Mouse (Mus musculus) limb, embryonic 14.5 days (tissue): ENCODE measurements around the gene Il15ra. TPM values are rescaled to one million over a fixed set of nuclear protein-coding genes. Genes with fewer than 3 reads are reported as not detected.

Source experiments
- ATAC-seq: fragments of 200-750 bp; cut with Nextera tagmentation; 2 replicates; pipeline ENCODE4 v1.8.0; 2017; ENCODE audit warnings: low read depth, moderate number of reproducible peaks, moderate TSS enrichment; ENCODE audit not compliant: low FRiP score
- DNase-seq: peaks from one replicate; pipeline ENCODE4 v3.0.0-alpha.2; 2015; ENCODE audit warnings: low spot score
- H3K27ac ChIP-seq: fragments of 300-500 bp; sonication (generic); replicated peaks from 2 replicates; pipeline ENCODE4 v1.5.1; 2014; ENCODE audit warnings: low read depth, mild to moderate bottlenecking, low read length, moderate library complexity, mixed read lengths
- H3K27me3 ChIP-seq: fragments of 300-500 bp; sonication (generic); 2 replicates; pipeline ENCODE4 v1.6.1; 2014; ENCODE audit warnings: low read length, mixed read lengths; ENCODE audit not compliant: control insufficient read depth, insufficient read depth
- H3K36me3 ChIP-seq: fragments of 300-500 bp; sonication (generic); 2 replicates; pipeline ENCODE4 v1.6.1; 2014; ENCODE audit warnings: mild to moderate bottlenecking, low read length, moderate library complexity, mixed read lengths; ENCODE audit not compliant: control insufficient read depth, insufficient read depth
- H3K4me1 ChIP-seq: fragments of 300-500 bp; sonication (generic); 2 replicates; pipeline ENCODE4 v1.6.1; 2014; ENCODE audit warnings: antibody characterized with exemption, low read length, mixed read lengths; ENCODE audit not compliant: control insufficient read depth, insufficient read depth
- H3K4me2 ChIP-seq: fragments of 300-500 bp; sonication (generic); replicated peaks from 2 replicates; pipeline ENCODE4 v1.6.1; 2014; ENCODE audit warnings: low read depth, mild to moderate bottlenecking, low read length, moderate library complexity; ENCODE audit not compliant: severe bottlenecking
- H3K4me3 ChIP-seq: fragments of 300-500 bp; sonication (generic); replicated peaks from 2 replicates; pipeline ENCODE4 v1.5.1; 2014; ENCODE audit warnings: low read length
- H3K9ac ChIP-seq: fragments of 300-500 bp; sonication (generic); 2 replicates; pipeline ENCODE4 v1.6.1; 2014; ENCODE audit warnings: mild to moderate bottlenecking, low read depth, low read length, moderate library complexity; ENCODE audit not compliant: severe bottlenecking
- H3K9me3 ChIP-seq: fragments of 300-500 bp; sonication (generic); 2 replicates; pipeline ENCODE4 v1.6.1; 2016; ENCODE audit warnings: low read length; ENCODE audit not compliant: control insufficient read depth
- POLR2A ChIP-seq: fragments of 200-500 bp; IDR thresholded peaks from 2 replicates; pipeline ENCODE4 v1.8.0; 2012; ENCODE audit warnings: inconsistent platforms, mild to moderate bottlenecking, moderate library complexity, borderline replicate concordance; ENCODE audit not compliant: insufficient read depth, insufficient read length; ENCODE audit errors: extremely low read depth
- WGBS: fragments of 180-500 bp; shearing (Covaris S2); extraction: QIAGEN DNeasy Blood & Tissue Kit; methylation state at CpG from one replicate; pipeline ENCODE4 v1.1.7; 2014; 5-methylcytosine and 5-hydroxymethylcytosine counted together
- polyA plus RNA-seq, 2 experiments: library from polyadenylated mRNA; depleted of rRNA in 1 of 2; stranded (reverse) in 1 of 2; unstranded in 1 of 2; fragments of >200 nt; fragmentation: Nextera tagmentation in 1 of 2; extraction: Ambion mirVana in 1 of 2; gene quantifications; 2 replicates each; pipeline versions ENCODE4 v1.2.1 to v1.2.3; 2012 to 2014

The Il15ra gene
- polyA plus RNA-seq, 2 experiments = 2.7 to 4.6 TPM

GRCm38 (mm10) chr2:11712483-11712990, 7.4 kb downstream of the Il15ra start:
- no peak overlapping the region for H3K4me2 ChIP-seq
- H3K9ac ChIP-seq = no peak overlapping the region
- H3K27me3 ChIP-seq = no peaks in the 10 kb centered on the region
- H3K36me3 ChIP-seq = no peaks in the 10 kb centered on the region
- WGBS = 75% methylated on average over 6 of the region's 6 CpGs
- H3K4me1 ChIP-seq = no peaks in the 10 kb centered on the region
- no peak for TF ChIP-seq POLR2A
- ATAC-seq = no peak
- no peak overlapping the region for H3K4me3 ChIP-seq
- no peak overlapping the region for H3K27ac ChIP-seq
- no peaks in the 10 kb centered on the region for H3K9me3 ChIP-seq
- DNase-seq = no peak

- H3K4me2 ChIP-seq = no peak overlapping the region
- H3K27me3 ChIP-seq = no peaks in the 10 kb centered on the region
- no peaks in the 10 kb centered on the region for H3K9me3 ChIP-seq
- H3K36me3 ChIP-seq = no peaks in the 10 kb centered on the region
- ATAC-seq = no peak
- TF ChIP-seq POLR2A = no peak
- DNase-seq = no peak
- no peak overlapping the region for H3K9ac ChIP-seq
- H3K4me1 ChIP-seq = no peaks in the 10 kb centered on the region
- WGBS = 72% methylated on average over 3 of the region's 3 CpGs
- H3K4me3 ChIP-seq = no peak overlapping the region
- H3K27ac ChIP-seq = no peak overlapping the region
Observed at GRCm38 (mm10) chr2:11713021-11713420, 7.9 kb downstream of the Il15ra start.

GRCm38 (mm10) chr2:11714535-11714934, 9.4 kb downstream of the Il15ra start:
- no peak for ATAC-seq
- Histone ChIP-seq H3K27me3 (no peaks in the 10 kb centered on the region), H3K4me1 (no peaks in the 10 kb centered on the region), H3K9me3 (no peaks in the 10 kb centered on the region), H3K4me3 (no peak overlapping the region), H3K9ac (no peak overlapping the region), H3K4me2 (no peak overlapping the region), H3K27ac (no peak overlapping the region), H3K36me3 (no peaks in the 10 kb centered on the region)
- DNase-seq = no peak
- WGBS = 80% methylated on average over 4 of the region's 4 CpGs
- TF ChIP-seq POLR2A = no peak

GRCm38 (mm10) chr2:11718573-11718972, 13.5 kb downstream of the Il15ra start:
- TF ChIP-seq POLR2A = no peak
- no peak for ATAC-seq
- no peaks in the 10 kb centered on the region for H3K9me3 ChIP-seq

GRCm38 (mm10) chr2:11722564-11722963, 17.5 kb downstream of the Il15ra start:
- H3K27ac ChIP-seq = no peak overlapping the region
- no peak for ATAC-seq
- no peak for TF ChIP-seq POLR2A
- no peaks in the 10 kb centered on the region for H3K9me3 ChIP-seq
- DNase-seq = no peak
- no peak overlapping the region for H3K4me3 ChIP-seq
- H3K4me2 ChIP-seq = no peak overlapping the region
- no peaks in the 10 kb centered on the region for H3K36me3 ChIP-seq
- H3K9ac ChIP-seq = no peak overlapping the region
- no peaks in the 10 kb centered on the region for H3K27me3 ChIP-seq
- H3K4me1 ChIP-seq = no peaks in the 10 kb centered on the region
- 69% methylated on average over 9 of the region's 9 CpGs for WGBS

More at GRCm38 (mm10) chr2:11718573-11718972, 13.5 kb downstream of the Il15ra start:
- WGBS = 82% methylated on average over 2 of the region's 2 CpGs
- Histone ChIP-seq H3K4me2 (no peak overlapping the region), H3K4me3 (no peak overlapping the region), H3K27ac (no peak overlapping the region), H3K27me3 (no peaks in the 10 kb centered on the region), H3K36me3 (no peaks in the 10 kb centered on the region), H3K4me1 (no peaks in the 10 kb centered on the region), H3K9ac (no peak overlapping the region)
- no peak for DNase-seq

GRCm38 (mm10) chr2:11727574-11727973, 22.5 kb downstream of the Il15ra start:
- TF ChIP-seq POLR2A = no peak
- DNase-seq (no peak), ATAC-seq (no peak)
- H3K9me3 ChIP-seq = no peaks in the 10 kb centered on the region
- 91% methylated on average over 5 of the region's 5 CpGs for WGBS
- H3K9ac ChIP-seq = no peak overlapping the region
- no peaks in the 10 kb centered on the region for H3K27me3 ChIP-seq
- no peak overlapping the region for H3K27ac ChIP-seq
- no peak overlapping the region for H3K4me3 ChIP-seq
- no peak overlapping the region for H3K4me2 ChIP-seq
- H3K4me1 ChIP-seq = no peaks in the 10 kb centered on the region
- no peaks in the 10 kb centered on the region for H3K36me3 ChIP-seq
